14 mouse cellular contexts compared by ENCODE assay signal in genomic region chr5:132855619-132856510, GRCm38 (mm10).
DNase-seq lines count a peak whose midpoint lies in the region; ATAC-seq lines count a peak whose summit lies in the region.
"Had no signal": no experiment of that assay in that cellular context is flagged by ENCODE, and none has a peak within 500 bp of the region (broad histone marks: within the 10 kb centered on the region; RNA-seq: fewer than 3 reads in every experiment).

No protein-coding gene starts in this region.

- H3K4me3 ChIP-seq in kidney, embryonic 16.5 days (ENCODE audit: low read length): no peak overlapping the region
- H3K4me3 ChIP-seq: neural tube, embryonic 12.5 days had no signal

- H3K9me3 ChIP-seq in kidney, embryonic 16.5 days (ENCODE audit: low read length): no peaks in the 10 kb centered on the region
- H3K9me3 ChIP-seq: neural tube, embryonic 12.5 days had no signal

- 52% methylated on average over 4 of the region's 4 CpGs for WGBS in kidney, embryonic 16.5 days

- DNase-seq in kidney, adult 11 months: peak; percentile 2
- DNase-seq in embryo, embryonic 10 days (ENCODE audit: low spot score): peak; percentile 57
- DNase-seq in embryo, embryonic 11.5 days (ENCODE audit: low read depth, low spot score): peak; percentile 45
- DNase-seq in kidney, postnatal 4 days: peak; percentile 15 to 27
- DNase-seq in left cerebral cortex, adult 8-10 months (ENCODE audit: low spot score in 2 of 2): no peak
- DNase-seq in thymus, postnatal 14 days: no peak
- DNase-seq: cerebellum, adult 8-10 months; gastrocnemius, postnatal 14 days; lung, adult 2 months; right cerebral cortex, adult 18-20 months; thymus, adult 18-20 months had no signal

- H3K36me3 ChIP-seq in kidney, embryonic 16.5 days (ENCODE audit: insufficient read depth, low read length): no peaks in the 10 kb centered on the region
- H3K36me3 ChIP-seq: neural tube, embryonic 12.5 days had no signal

- no peaks in the 10 kb centered on the region for H3K4me1 ChIP-seq in kidney, embryonic 16.5 days (ENCODE audit: insufficient read depth, low read length)
- H3K4me1 ChIP-seq: neural tube, embryonic 12.5 days had no signal

- no peaks in the 10 kb centered on the region for H3K27me3 ChIP-seq in kidney, embryonic 16.5 days (ENCODE audit: insufficient read depth, low read length)
- H3K27me3 ChIP-seq: neural tube, embryonic 12.5 days had no signal

- no peak overlapping the region for H3K9ac ChIP-seq in kidney, embryonic 16.5 days (replicated peaks; ENCODE audit: low read length)
- H3K9ac ChIP-seq: neural tube, embryonic 12.5 days had no signal

- no peak for ATAC-seq in kidney, embryonic 16.5 days (ENCODE audit: low FRiP score, low TSS enrichment)

- H3K27ac ChIP-seq in kidney, embryonic 16.5 days (ENCODE audit: low read length): no peak overlapping the region
- H3K27ac ChIP-seq: neural tube, embryonic 12.5 days had no signal

- no peak overlapping the region for H3K4me2 ChIP-seq in kidney, embryonic 16.5 days (replicated peaks; ENCODE audit: low read depth, low read length)
- H3K4me2 ChIP-seq: midbrain, embryonic 11.5 days; neural tube, embryonic 12.5 days had no signal

Comparison
In these comparisons a context has a peak if more than half of its experiments do, and no peak if none do; other contexts are left out.
1. DNase-seq: peak in kidney, adult 11 months (single experiment), embryo, embryonic 10 days (single experiment), embryo, embryonic 11.5 days (single experiment) and kidney, postnatal 4 days (2 of 2); none in left cerebral cortex, adult 8-10 months (0 of 2) and thymus, postnatal 14 days (single experiment).